Mouse (Mus musculus): ENCODE measurements around the gene Slu7.

GRCm38 (mm10) chr11:43495037-43495436 lies 61.5 kb downstream of the Slu7 start:
- no peak for TF ChIP-seq CTCF (IDR thresholded peaks at IDR 0.05; ENCODE audit: low read depth, low read length)
- no peak for TF ChIP-seq GATA1 (IDR thresholded peaks at IDR 0.05; ENCODE audit: borderline replicate concordance, low read length)
- TF ChIP-seq GATA2 (IDR thresholded peaks at IDR 0.05; ENCODE audit: borderline replicate concordance, low read depth, low read length), result no peak
